Mouse (Mus musculus) liver, adult (tissue): Measurements from ENCODE around the gene Wdr82.

Experiments used
- GATA4 ChIP-seq: IDR thresholded peaks from 2 replicates; pipeline ENCODE4 v1.6.1; 2014; ENCODE audit warnings: mild to moderate bottlenecking, low read length; ENCODE audit not compliant: insufficient replicate concordance

Wdr82 gene

GRCm38 (mm10) chr9:106203990-106204851, 33.5 kb downstream of the Wdr82 start:
- TF ChIP-seq GATA4 = no peak

GRCm38 (mm10) chr9:106205713-106206290, 35.1 kb downstream of the Wdr82 start:
- TF ChIP-seq GATA4 = no peak

GRCm38 (mm10) chr9:106206515-106206914, 35.8 kb downstream of the Wdr82 start:
- TF ChIP-seq GATA4 = no peak

GRCm38 (mm10) chr9:106208181-106208580, 37.5 kb downstream of the Wdr82 start:
- no peak for TF ChIP-seq GATA4

- TF ChIP-seq GATA4 = no peak
Measured at GRCm38 (mm10) chr9:106209954-106210353, 39.2 kb downstream of the Wdr82 start.

GRCm38 (mm10) chr9:106210853-106211609, 40.3 kb downstream of the Wdr82 start:
- no peak for TF ChIP-seq GATA4

GRCm38 (mm10) chr9:106211680-106212593, 41.2 kb downstream of the Wdr82 start:
- no peak for TF ChIP-seq GATA4

GRCm38 (mm10) chr9:106212594-106212981, 41.9 kb downstream of the Wdr82 start:
- no peak for TF ChIP-seq GATA4

- no peak for TF ChIP-seq GATA4
Measured at GRCm38 (mm10) chr9:106215341-106216125, 44.8 kb downstream of the Wdr82 start.

GRCm38 (mm10) chr9:106216971-106217370, 46.2 kb downstream of the Wdr82 start:
- no peak for TF ChIP-seq GATA4

- no peak for TF ChIP-seq GATA4
Measured at GRCm38 (mm10) chr9:106220894-106221523, 50.3 kb downstream of the Wdr82 start.

GRCm38 (mm10) chr9:106222261-106222851, 51.6 kb downstream of the Wdr82 start, which contains the start of gene Tlr9:
Tlr9 (plus strand) TSS chr9:106222598.
- no peak for TF ChIP-seq GATA4

- no peak for TF ChIP-seq GATA4
Measured at GRCm38 (mm10) chr9:106222994-106223393, 52.3 kb downstream of the Wdr82 start.
